Mouse (Mus musculus): ENCODE measurements around the gene Sirt7.

DNA sequence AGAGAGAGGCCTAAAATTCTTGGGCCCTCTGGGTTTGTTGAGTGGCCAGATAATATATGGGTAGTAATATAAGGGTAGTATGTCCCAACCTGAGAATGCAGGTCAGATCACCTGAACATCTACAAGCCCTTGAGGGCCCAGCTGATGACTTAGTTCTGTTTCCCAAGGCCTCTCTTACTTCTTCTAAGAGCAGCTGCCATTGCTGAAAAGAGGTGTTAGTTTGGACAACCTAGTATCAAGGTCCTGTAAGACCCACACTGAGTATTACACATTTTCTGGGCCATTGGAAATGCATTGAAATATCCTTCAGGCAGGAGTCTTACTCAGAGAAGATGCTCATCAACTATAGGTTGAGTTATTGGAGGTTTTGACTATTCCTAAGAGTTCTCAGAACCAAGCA, 49.1 kb downstream of the Sirt7 start:
- no peak for TF ChIP-seq POLR2AphosphoS5 (IDR thresholded peaks at IDR 0.05; ENCODE audit: insufficient replicate concordance, low read depth, low read length)
- TF ChIP-seq CTCF (IDR thresholded peaks at IDR 0.05; ENCODE audit: low read depth, low read length), result no peak
- TF ChIP-seq GATA1 (IDR thresholded peaks at IDR 0.05; ENCODE audit: borderline replicate concordance, low read length), result no peak
